Mouse (Mus musculus): Measurements from ENCODE around the gene Slc12a4.

Slc12a4 gene

GRCm38 (mm10) chr8:105935105-105935504 is 30.8 kb downstream of the Slc12a4 start:
- CTCF ChIA-PET = no interaction called here

DNA sequence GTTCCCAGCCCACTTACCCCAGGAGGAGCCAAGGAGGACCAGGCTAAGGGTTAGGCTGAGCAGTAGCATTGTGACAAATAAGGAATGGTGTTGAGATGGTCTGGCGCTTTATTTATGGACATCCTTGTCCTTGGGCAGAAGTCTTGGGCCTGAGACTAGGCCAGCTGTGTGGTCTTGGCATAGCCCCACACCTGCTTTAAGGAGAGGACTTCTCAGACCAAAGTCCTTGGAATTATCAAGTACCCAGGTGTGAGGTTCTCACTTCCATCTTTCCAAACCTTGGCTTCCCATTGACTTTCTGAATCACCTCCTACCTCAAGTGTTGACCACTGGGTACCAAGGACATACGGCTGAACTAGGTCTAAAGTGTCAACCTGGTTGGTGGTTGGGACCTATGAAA is 32.1 kb downstream of the Slc12a4 start, which contains the start of gene Ctrl:
Gene Ctrl (minus strand): TSS at position 101 of the 400 bp plus-strand sequence.
- CTCF ChIA-PET = no interaction called here

- CTCF ChIA-PET = interaction anchor here (0.8 kb wide), 1 partner anchor 218 kb away, joined by 12 read pairs; no protein-coding TSS in a partner anchor
Observed at GRCm38 (mm10) chr8:105932525-105932924, 33.4 kb downstream of the Slc12a4 start.

DNA sequence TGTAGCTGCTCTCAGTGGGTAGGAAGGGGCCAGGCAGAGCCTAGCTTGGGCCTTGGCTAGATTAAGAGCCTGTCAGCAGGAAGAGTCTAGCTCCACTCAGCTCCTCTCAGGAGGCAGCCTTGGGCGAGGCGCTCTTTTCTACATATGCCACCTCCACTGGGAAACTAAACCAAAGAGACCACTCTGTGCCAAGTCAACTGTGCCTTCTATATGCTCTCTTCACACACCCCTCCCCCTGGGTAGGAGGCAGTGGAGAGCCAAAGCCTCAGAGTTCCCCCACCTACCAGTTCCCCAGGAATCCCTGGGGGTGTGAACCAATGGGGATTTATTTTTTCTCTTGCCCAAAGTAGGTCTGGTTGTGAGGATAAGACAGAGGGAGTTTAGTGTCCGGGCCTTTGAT is 34.6 kb downstream of the Slc12a4 start:
- CTCF ChIA-PET = interaction anchor here (1.0 to 1.2 kb wide), 2 partner anchors 31 to 47 kb away, joined by 3 read pairs; partner anchors contain the start of gene Pskh1

DNA sequence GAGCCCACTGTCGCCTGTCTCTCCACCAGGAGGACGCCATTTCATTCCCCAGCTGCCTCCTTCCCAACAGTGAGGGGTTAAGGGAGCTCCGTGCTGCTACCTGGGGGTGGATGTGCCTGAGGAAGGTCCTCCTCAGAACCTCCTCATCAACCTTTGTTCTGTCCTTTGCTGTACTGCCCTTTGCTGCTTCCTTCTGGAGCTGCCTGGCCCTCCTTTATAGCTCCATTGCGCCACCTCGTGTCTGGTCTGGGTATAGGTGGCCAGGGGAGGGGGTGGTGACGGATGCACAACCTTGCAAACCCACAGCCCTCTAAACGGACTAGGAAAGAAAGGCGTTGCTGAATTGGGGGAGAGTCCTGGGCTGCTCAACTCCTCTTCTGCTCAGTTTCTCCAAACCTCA is 35.3 kb downstream of the Slc12a4 start:
- CTCF ChIA-PET = interaction anchor here (0.5 to 1.2 kb wide), 4 partner anchors 30 to 217 kb away, joined by 3 to 12 read pairs (median 3); partner anchors contain the start of gene Pskh1

DNA sequence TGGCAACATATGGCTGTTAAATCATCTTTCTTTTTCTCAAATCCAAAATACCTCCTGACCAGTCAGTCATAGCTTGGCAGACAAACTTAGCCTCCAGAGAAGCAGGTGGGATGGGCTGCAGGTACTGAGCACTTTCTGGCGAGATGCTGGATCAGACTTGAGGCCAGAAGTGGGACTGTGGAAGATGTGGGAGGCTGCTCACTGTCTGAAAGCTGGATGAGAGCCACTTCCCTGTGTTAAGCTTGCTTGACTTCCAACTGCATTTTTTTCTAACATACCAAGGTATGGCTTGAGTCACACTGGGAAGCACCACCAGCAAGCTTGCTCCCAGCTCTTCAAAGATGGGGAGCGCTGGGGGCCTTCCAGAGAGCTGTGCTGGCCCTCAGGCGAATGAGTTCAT is 40.8 kb downstream of the Slc12a4 start:
- CTCF ChIA-PET = no interaction called here

- CTCF ChIA-PET = no interaction called here
Observed at GRCm38 (mm10) chr8:105919390-105919789, 46.5 kb downstream of the Slc12a4 start.

- CTCF ChIA-PET = interaction anchor here (0.6 kb wide), 1 partner anchor 57 kb away, joined by 12 read pairs; no protein-coding TSS in a partner anchor
Observed at GRCm38 (mm10) chr8:105900941-105901616, 64.8 kb downstream of the Slc12a4 start.

- CTCF ChIA-PET = interaction anchor here (0.6 to 0.9 kb wide), 3 partner anchors 30 to 285 kb away, joined by 3 read pairs; partner anchors contain the start of gene Ddx28
Observed at GRCm38 (mm10) chr8:105900180-105900940, 65.5 kb downstream of the Slc12a4 start, which contains the start of gene Pskh1. TSS of gene Pskh1 (plus strand) at chr8:105900441.

DNA sequence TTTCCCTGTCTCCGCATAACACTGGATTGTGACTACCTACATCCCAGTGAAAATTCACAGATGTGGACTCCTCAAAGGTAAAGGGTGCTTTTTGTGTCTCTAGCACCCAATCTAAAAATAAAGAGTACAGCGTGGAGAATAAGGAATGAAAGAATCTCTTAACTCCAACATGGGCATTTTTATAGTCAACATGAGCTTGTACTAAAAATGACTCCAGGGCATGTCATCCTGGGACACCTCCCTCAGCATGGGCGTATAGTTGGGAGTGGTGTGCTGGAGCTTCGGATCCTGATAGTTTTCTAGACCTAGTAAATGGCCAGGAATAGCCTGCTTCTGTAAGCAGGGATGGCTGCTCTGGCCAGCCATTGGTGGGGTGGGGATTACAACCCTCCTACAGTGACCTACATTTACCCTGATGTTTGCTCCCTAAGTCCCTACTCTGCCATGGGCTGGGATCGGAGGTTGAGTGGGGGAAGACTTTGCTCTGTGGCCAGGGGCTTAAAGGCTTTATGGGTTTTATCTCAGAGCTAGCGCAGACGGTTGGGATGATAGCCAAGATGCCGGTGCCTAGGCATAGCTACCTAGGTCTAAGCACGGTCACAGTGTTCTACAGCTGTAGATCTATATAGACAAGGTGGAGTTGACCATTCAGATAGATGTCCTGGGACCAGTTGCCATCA is 68.0 kb downstream of the Slc12a4 start:
- CTCF ChIA-PET = no interaction called here

Measured in spleen, embryonic (tissue).